Mouse (Mus musculus) myocyte (in vitro differentiated cells): ENCODE results near the gene Itm2b.

Experiments
- CEBPB ChIP-seq: IDR thresholded peaks from 2 replicates; pipeline ENCODE4 v1.6.1; 2011; ENCODE audit warnings: mild to moderate bottlenecking, moderate library complexity; ENCODE audit not compliant: poor library complexity, insufficient read depth, severe bottlenecking
- MAX ChIP-seq: IDR thresholded peaks from one replicate; pipeline ENCODE4 v1.6.1; 2011; ENCODE audit warnings: low read depth, mild to moderate bottlenecking, control low read depth
- MYOD1 ChIP-seq, 3 experiments: IDR thresholded peaks; one replicate each; pipeline ENCODE4 v1.6.1; 2011; ENCODE audit warnings: control low read depth in 2 of 3, low read depth in 2 of 3, mild to moderate bottlenecking in 2 of 3, moderate library complexity in 1 of 3; ENCODE audit not compliant: insufficient read length in 2 of 3, control insufficient read depth in 1 of 3
- MYOG ChIP-seq, 3 experiments: IDR thresholded peaks; one replicate each; pipeline ENCODE4 v1.6.1; 2011; ENCODE audit warnings: control low read depth in 2 of 3, low read depth in 2 of 3, mild to moderate bottlenecking in 2 of 3; ENCODE audit not compliant: insufficient read length in 2 of 3, control insufficient read depth in 1 of 3, insufficient read depth in 1 of 3
- POLR2A ChIP-seq: IDR thresholded peaks from one replicate; pipeline ENCODE4 v1.6.1; 2011; ENCODE audit warnings: low read depth, mild to moderate bottlenecking, control low read depth, moderate library complexity; ENCODE audit not compliant: insufficient read length

GRCm38 (mm10) chr14:73331386-73331785 lies 53.7 kb downstream of the Itm2b start:
- TF ChIP-seq POLR2A (no peak), MYOD1 (IDR thresholded peaks at IDR 0.05; ENCODE audit: control insufficient read depth in 1 of 3, insufficient read length in 2 of 3, low read depth in 2 of 3) (no peak), MYOG (IDR thresholded peaks at IDR 0.05; ENCODE audit: control insufficient read depth in 1 of 3, insufficient read depth in 1 of 3, insufficient read length in 2 of 3, low read depth in 2 of 3) (no peak), CEBPB (no peak), MAX (no peak)
